Mouse (Mus musculus): ENCODE measurements around the gene Mn1. TPM values are rescaled to one million over a fixed set of nuclear protein-coding genes. Genes with fewer than 3 reads are reported as not detected.

Mn1 gene
- polyA plus RNA-seq, 1 experiment from 2014 or later, result 2.8 TPM

GRCm38 (mm10) chr5:111442151-111442871, 25.1 kb downstream of the Mn1 start:
- no peak for ATAC-seq
- Histone ChIP-seq H3K9me3 (ENCODE audit: control insufficient read depth) (no peaks in the 10 kb centered on the region), H3K27me3 (replicated peaks; ENCODE audit: control insufficient read depth, insufficient read depth, low read length) (no peaks in the 10 kb centered on the region), H3K36me3 (ENCODE audit: control insufficient read depth, insufficient read depth) (no peaks in the 10 kb centered on the region), H3K4me3 (ENCODE audit: low read depth, low read length) (no peak overlapping the region), H3K4me1 (replicated peaks; ENCODE audit: control insufficient read depth, insufficient read depth, low read length) (no peaks in the 10 kb centered on the region), H3K4me2 (replicated peaks; ENCODE audit: low read depth) (no peak overlapping the region), H3K27ac (ENCODE audit: low read depth, low read length) (no peak overlapping the region), H3K9ac (ENCODE audit: low read depth, low read length) (no peak overlapping the region)
- WGBS, result 73% methylated on average over 11 of the region's 11 CpGs
- TF ChIP-seq CTCF (IDR thresholded peaks at IDR 0.05; ENCODE audit: low read depth), result no peak

GRCm38 (mm10) chr5:111443636-111444035, 26.5 kb downstream of the Mn1 start:
- no peaks in the 10 kb centered on the region for H3K4me1 ChIP-seq (replicated peaks; ENCODE audit: control insufficient read depth, insufficient read depth, low read length)
- H3K27ac ChIP-seq (ENCODE audit: low read depth, low read length), result no peak overlapping the region
- no peak overlapping the region for H3K4me3 ChIP-seq (ENCODE audit: low read depth, low read length)
- no peak for TF ChIP-seq CTCF (IDR thresholded peaks at IDR 0.05; ENCODE audit: low read depth)
- no peaks in the 10 kb centered on the region for H3K9me3 ChIP-seq (ENCODE audit: control insufficient read depth)
- H3K4me2 ChIP-seq (replicated peaks; ENCODE audit: low read depth), result no peak overlapping the region
- no peak for ATAC-seq
- H3K9ac ChIP-seq (ENCODE audit: low read depth, low read length), result no peak overlapping the region
- no peaks in the 10 kb centered on the region for H3K36me3 ChIP-seq (ENCODE audit: control insufficient read depth, insufficient read depth)
- WGBS, result 92% methylated on average over 3 of the region's 3 CpGs
- H3K27me3 ChIP-seq (replicated peaks; ENCODE audit: control insufficient read depth, insufficient read depth, low read length), result no peaks in the 10 kb centered on the region

DNA sequence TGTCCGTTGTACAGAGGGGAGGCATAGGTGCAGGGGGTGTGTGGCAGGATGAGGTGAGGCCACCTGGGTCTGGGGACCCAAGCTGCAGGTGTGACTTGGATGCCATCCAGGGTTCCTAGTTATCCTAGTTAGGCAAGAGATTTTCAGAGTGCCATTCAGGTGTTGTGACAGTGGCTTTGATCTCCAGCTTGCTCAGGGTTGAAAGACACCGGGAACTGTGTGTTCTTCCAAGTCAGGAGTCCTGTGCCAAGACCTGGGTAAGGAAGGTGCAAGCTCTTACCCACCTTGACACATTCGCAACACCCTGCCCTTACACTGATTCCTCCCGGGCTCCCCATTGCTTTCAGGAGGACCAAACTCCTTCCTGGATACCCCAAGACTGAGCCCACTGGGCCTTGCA, 27.2 kb downstream of the Mn1 start:
- Histone ChIP-seq H3K9ac (ENCODE audit: low read depth, low read length) (no peak overlapping the region), H3K4me3 (ENCODE audit: low read depth, low read length) (no peak overlapping the region), H3K4me1 (replicated peaks; ENCODE audit: control insufficient read depth, insufficient read depth, low read length) (no peaks in the 10 kb centered on the region), H3K27me3 (replicated peaks; ENCODE audit: control insufficient read depth, insufficient read depth, low read length) (no peaks in the 10 kb centered on the region), H3K36me3 (ENCODE audit: control insufficient read depth, insufficient read depth) (no peaks in the 10 kb centered on the region), H3K9me3 (ENCODE audit: control insufficient read depth) (no peaks in the 10 kb centered on the region), H3K27ac (ENCODE audit: low read depth, low read length) (no peak overlapping the region), H3K4me2 (replicated peaks; ENCODE audit: low read depth) (no peak overlapping the region)
- TF ChIP-seq CTCF (IDR thresholded peaks at IDR 0.05; ENCODE audit: low read depth), result no peak
- no peak for ATAC-seq
- WGBS, result 71% methylated on average over 4 of the region's 4 CpGs

- Histone ChIP-seq H3K9me3 (ENCODE audit: control insufficient read depth) (no peaks in the 10 kb centered on the region), H3K4me3 (ENCODE audit: low read depth, low read length) (no peak overlapping the region), H3K36me3 (ENCODE audit: control insufficient read depth, insufficient read depth) (no peaks in the 10 kb centered on the region), H3K27me3 (replicated peaks; ENCODE audit: control insufficient read depth, insufficient read depth, low read length) (no peaks in the 10 kb centered on the region), H3K27ac (ENCODE audit: low read depth, low read length) (no peak overlapping the region), H3K4me2 (replicated peaks; ENCODE audit: low read depth) (no peak overlapping the region), H3K9ac (ENCODE audit: low read depth, low read length) (no peak overlapping the region), H3K4me1 (replicated peaks; ENCODE audit: control insufficient read depth, insufficient read depth, low read length) (no peaks in the 10 kb centered on the region)
- ATAC-seq, result no peak
- TF ChIP-seq CTCF (IDR thresholded peaks at IDR 0.05; ENCODE audit: low read depth), result no peak
- WGBS, result 66% methylated on average over 7 of the region's 7 CpGs
Observed at GRCm38 (mm10) chr5:111446652-111447051, 29.5 kb downstream of the Mn1 start.

GRCm38 (mm10) chr5:111449700-111450099, 32.5 kb downstream of the Mn1 start:
- Histone ChIP-seq H3K9ac (ENCODE audit: low read depth, low read length) (no peak overlapping the region), H3K27me3 (replicated peaks; ENCODE audit: control insufficient read depth, insufficient read depth, low read length) (no peaks in the 10 kb centered on the region), H3K36me3 (ENCODE audit: control insufficient read depth, insufficient read depth) (no peaks in the 10 kb centered on the region), H3K4me2 (replicated peaks; ENCODE audit: low read depth) (no peak overlapping the region), H3K4me1 (replicated peaks; ENCODE audit: control insufficient read depth, insufficient read depth, low read length) (no peaks in the 10 kb centered on the region), H3K9me3 (ENCODE audit: control insufficient read depth) (no peaks in the 10 kb centered on the region), H3K27ac (ENCODE audit: low read depth, low read length) (no peak overlapping the region), H3K4me3 (ENCODE audit: low read depth, low read length) (no peak overlapping the region)
- no peak for ATAC-seq
- WGBS, result 64% methylated on average over 8 of the region's 8 CpGs
- no peak for TF ChIP-seq CTCF (IDR thresholded peaks at IDR 0.05; ENCODE audit: low read depth)

- H3K4me3 ChIP-seq (ENCODE audit: low read depth, low read length), result no peak overlapping the region
- no peak overlapping the region for H3K9ac ChIP-seq (ENCODE audit: low read depth, low read length)
- no peaks in the 10 kb centered on the region for H3K36me3 ChIP-seq (ENCODE audit: control insufficient read depth, insufficient read depth)
- no peaks in the 10 kb centered on the region for H3K9me3 ChIP-seq (ENCODE audit: control insufficient read depth)
- H3K27ac ChIP-seq (ENCODE audit: low read depth, low read length), result no peak overlapping the region
- no peak overlapping the region for H3K4me2 ChIP-seq (replicated peaks; ENCODE audit: low read depth)
- no peaks in the 10 kb centered on the region for H3K4me1 ChIP-seq (replicated peaks; ENCODE audit: control insufficient read depth, insufficient read depth, low read length)
- H3K27me3 ChIP-seq (replicated peaks; ENCODE audit: control insufficient read depth, insufficient read depth, low read length), result no peaks in the 10 kb centered on the region
- TF ChIP-seq CTCF (IDR thresholded peaks at IDR 0.05; ENCODE audit: low read depth), result no peak
- WGBS, result 81% methylated on average over 5 of the region's 5 CpGs
- ATAC-seq, result no peak
Observed at GRCm38 (mm10) chr5:111454240-111454639, 37.1 kb downstream of the Mn1 start.

Measured in intestine, postnatal 0 days (tissue).